Mouse (Mus musculus): Measurements from ENCODE around the gene Gm3667.
"Not testable (repeated sequence)": the region's sequence is repeated elsewhere in the genome, so short reads cannot be mapped to it uniquely, and the experiment has no call there.

DNA sequence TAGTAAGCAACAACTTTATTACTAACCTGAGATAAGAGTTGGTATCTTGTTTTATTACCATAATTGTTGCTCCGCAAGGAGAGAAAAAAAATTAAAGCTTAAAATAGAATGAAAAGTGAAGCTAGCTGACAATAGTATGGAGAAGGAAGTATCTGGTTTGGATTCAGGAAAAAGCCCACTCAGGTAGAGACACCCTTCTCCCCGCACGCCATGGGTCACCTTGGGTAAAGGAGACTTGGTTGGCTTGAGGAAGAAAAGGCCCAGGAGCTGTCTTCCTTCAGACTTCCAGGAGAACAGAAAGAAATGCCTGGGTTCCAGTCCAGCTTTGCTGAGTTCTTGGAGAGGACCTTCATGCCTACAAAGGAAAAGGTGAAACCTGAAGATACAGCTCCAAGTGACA is 66.5 kb downstream of the Gm3667 start:
- TF ChIP-seq CTCF (IDR thresholded peaks at IDR 0.05; ENCODE audit: control insufficient read depth, insufficient read depth, low read length); POLR2A (IDR thresholded peaks at IDR 0.05; ENCODE audit: borderline replicate concordance, control insufficient read depth, low read depth, low read length): not testable (repeated sequence)
